Mouse (Mus musculus): ENCODE results near the gene Rhoa. TPM values are rescaled to one million over a fixed set of nuclear protein-coding genes. Genes with fewer than 3 reads are reported as not detected.
A peak's percentile ranks its signal among the peaks of the same experiment; 100 is the strongest.

Rhoa gene
- polyA plus RNA-seq, 1 experiment: 434 TPM

- peaks cover 50% of the 10 kb centered on the region for H3K36me3 ChIP-seq (ENCODE audit: control insufficient read depth, insufficient read depth, low read length, poor library complexity, severe bottlenecking)
- no peaks in the 10 kb centered on the region for H3K27me3 ChIP-seq (ENCODE audit: control insufficient read depth, insufficient read depth, low read length, poor library complexity, severe bottlenecking)
- H3K9me3 ChIP-seq (replicated peaks; ENCODE audit: control insufficient read depth, insufficient read depth, low read length, poor library complexity, severe bottlenecking): no peaks in the 10 kb centered on the region
- TF ChIP-seq POLR2A (IDR thresholded peaks at IDR 0.05; ENCODE audit: insufficient read depth, low read length) (no peak), CTCF (IDR thresholded peaks at IDR 0.05; ENCODE audit: low read depth, low read length) (no peak), EP300 (IDR thresholded peaks at IDR 0.05; ENCODE audit: insufficient read depth, low read depth, low read length) (no peak)
- H3K27ac ChIP-seq (ENCODE audit: insufficient read depth, low read length): no peak overlapping the region
- H3K9ac ChIP-seq (ENCODE audit: low read depth, poor library complexity, severe bottlenecking): no peak overlapping the region
- H3K4me1 ChIP-seq (ENCODE audit: control insufficient read depth, insufficient read depth, low read length): no peaks in the 10 kb centered on the region
- no peak overlapping the region for H3K4me3 ChIP-seq (ENCODE audit: low read depth, low read length)
These were observed 19.9 kb downstream of the Rhoa start for GRCm38 (mm10) chr9:108325811-108326210.

GRCm38 (mm10) chr9:108337848-108338550 is 32.1 kb downstream of the Rhoa start:
- no peak for TF ChIP-seq EP300 (IDR thresholded peaks at IDR 0.05; ENCODE audit: insufficient read depth, low read depth, low read length)
- no peak for TF ChIP-seq CTCF (IDR thresholded peaks at IDR 0.05; ENCODE audit: low read depth, low read length)
- no peak for TF ChIP-seq POLR2A (IDR thresholded peaks at IDR 0.05; ENCODE audit: insufficient read depth, low read length)
- H3K27me3 ChIP-seq (ENCODE audit: control insufficient read depth, insufficient read depth, low read length, poor library complexity, severe bottlenecking): no peaks in the 10 kb centered on the region
- no peak overlapping the region for H3K4me3 ChIP-seq (ENCODE audit: low read depth, low read length)
- H3K9me3 ChIP-seq (replicated peaks; ENCODE audit: control insufficient read depth, insufficient read depth, low read length, poor library complexity, severe bottlenecking): no peaks in the 10 kb centered on the region
- H3K9ac ChIP-seq (ENCODE audit: low read depth, poor library complexity, severe bottlenecking): peak overlapping the region; percentile 71
- peaks cover 3% of the 10 kb centered on the region for H3K4me1 ChIP-seq (ENCODE audit: control insufficient read depth, insufficient read depth, low read length)
- peaks cover 23% of the 10 kb centered on the region for H3K36me3 ChIP-seq (ENCODE audit: control insufficient read depth, insufficient read depth, low read length, poor library complexity, severe bottlenecking)
- H3K27ac ChIP-seq (ENCODE audit: insufficient read depth, low read length): peak overlapping the region; percentile 100

- peak overlapping the region; percentile 14; the same call in 1 of the 2 replicates for H3K4me3 ChIP-seq (ENCODE audit: low read depth, low read length)
- peak overlapping the region; percentile 100 for H3K27ac ChIP-seq (ENCODE audit: insufficient read depth, low read length)
- H3K4me1 ChIP-seq (ENCODE audit: control insufficient read depth, insufficient read depth, low read length): peaks cover 3% of the 10 kb centered on the region
- H3K36me3 ChIP-seq (ENCODE audit: control insufficient read depth, insufficient read depth, low read length, poor library complexity, severe bottlenecking): peaks cover 21% of the 10 kb centered on the region
- H3K9ac ChIP-seq (ENCODE audit: low read depth, poor library complexity, severe bottlenecking): peak overlapping the region; percentile 71
- TF ChIP-seq POLR2A (IDR thresholded peaks at IDR 0.05; ENCODE audit: insufficient read depth, low read length): no peak
- no peak for TF ChIP-seq CTCF (IDR thresholded peaks at IDR 0.05; ENCODE audit: low read depth, low read length)
- no peak for TF ChIP-seq EP300 (IDR thresholded peaks at IDR 0.05; ENCODE audit: insufficient read depth, low read depth, low read length)
- no peaks in the 10 kb centered on the region for H3K9me3 ChIP-seq (replicated peaks; ENCODE audit: control insufficient read depth, insufficient read depth, low read length, poor library complexity, severe bottlenecking)
- no peaks in the 10 kb centered on the region for H3K27me3 ChIP-seq (ENCODE audit: control insufficient read depth, insufficient read depth, low read length, poor library complexity, severe bottlenecking)
These were observed 32.6 kb downstream of the Rhoa start for GRCm38 (mm10) chr9:108338551-108338885.

GRCm38 (mm10) chr9:108338886-108339781 is 33.2 kb downstream of the Rhoa start, which contains the start of gene Gpx1:
TSS of gene Gpx1 (plus strand) at chr9:108338903.
- H3K36me3 ChIP-seq (ENCODE audit: control insufficient read depth, insufficient read depth, low read length, poor library complexity, severe bottlenecking): peaks cover 16% of the 10 kb centered on the region
- H3K4me3 ChIP-seq (ENCODE audit: low read depth, low read length): peak within 1 kb of the TSS; percentile 92
- TF ChIP-seq EP300 (IDR thresholded peaks at IDR 0.05; ENCODE audit: insufficient read depth, low read depth, low read length): peak; percentile 91
- TF ChIP-seq POLR2A (IDR thresholded peaks at IDR 0.05; ENCODE audit: insufficient read depth, low read length): peak; percentile 98
- no peak for TF ChIP-seq CTCF (IDR thresholded peaks at IDR 0.05; ENCODE audit: low read depth, low read length)
- H3K27me3 ChIP-seq (ENCODE audit: control insufficient read depth, insufficient read depth, low read length, poor library complexity, severe bottlenecking): no peaks in the 10 kb centered on the region
- no peaks in the 10 kb centered on the region for H3K9me3 ChIP-seq (replicated peaks; ENCODE audit: control insufficient read depth, insufficient read depth, low read length, poor library complexity, severe bottlenecking)
- H3K9ac ChIP-seq (ENCODE audit: low read depth, poor library complexity, severe bottlenecking): peak within 1 kb of the TSS; percentile 75
- peaks cover 3% of the 10 kb centered on the region for H3K4me1 ChIP-seq (ENCODE audit: control insufficient read depth, insufficient read depth, low read length)
- peak within 1 kb of the TSS; percentile 100 for H3K27ac ChIP-seq (ENCODE audit: insufficient read depth, low read length)

GRCm38 (mm10) chr9:108339886-108340257 is 33.9 kb downstream of the Rhoa start:
- Histone ChIP-seq H3K9ac (ENCODE audit: low read depth, poor library complexity, severe bottlenecking) (peak overlapping the region; percentile 75), H3K27me3 (ENCODE audit: control insufficient read depth, insufficient read depth, low read length, poor library complexity, severe bottlenecking) (no peaks in the 10 kb centered on the region), H3K36me3 (ENCODE audit: control insufficient read depth, insufficient read depth, low read length, poor library complexity, severe bottlenecking) (peaks cover 10% of the 10 kb centered on the region), H3K4me1 (ENCODE audit: control insufficient read depth, insufficient read depth, low read length) (peaks cover 3% of the 10 kb centered on the region), H3K4me3 (ENCODE audit: low read depth, low read length) (peak overlapping the region; percentile 92), H3K27ac (ENCODE audit: insufficient read depth, low read length) (peak overlapping the region; percentile 82), H3K9me3 (replicated peaks; ENCODE audit: control insufficient read depth, insufficient read depth, low read length, poor library complexity, severe bottlenecking) (no peaks in the 10 kb centered on the region)
- TF ChIP-seq POLR2A (IDR thresholded peaks at IDR 0.05; ENCODE audit: insufficient read depth, low read length) (no peak), CTCF (IDR thresholded peaks at IDR 0.05; ENCODE audit: low read depth, low read length) (no peak), EP300 (IDR thresholded peaks at IDR 0.05; ENCODE audit: insufficient read depth, low read depth, low read length) (no peak)

Data from ES-Bruce4 (cell line).